Comparison of ENCODE assay signal across 7 mouse cellular contexts in genomic region chr11:55417898-55418703, GRCm38 (mm10). TPM values are rescaled to one million over a fixed set of nuclear protein-coding genes. Genes with fewer than 3 reads are reported as not detected.
DNase-seq lines count a peak whose midpoint lies in the region; ATAC-seq lines count a peak whose summit lies in the region.

No protein-coding gene starts in this region.

- H3K4me2 ChIP-seq in heart, embryonic 11.5 days: peak overlapping the region; percentile 84

- peak overlapping the region; percentile 63 for H3K4me3 ChIP-seq in heart, embryonic 11.5 days (ENCODE audit: low read depth, low read length)

- H3K9me3 ChIP-seq in heart, embryonic 11.5 days (replicated peaks; ENCODE audit: control insufficient read depth, low read length): no peaks in the 10 kb centered on the region

- peaks cover 42% of the 10 kb centered on the region for H3K4me1 ChIP-seq in heart, embryonic 11.5 days (ENCODE audit: control insufficient read depth, insufficient read depth, low read length)

- peak; percentile 91 for DNase-seq in adipocyte (ENCODE audit: low spot score)
- DNase-seq in embryo, embryonic 11 days: peak; percentile 90
- DNase-seq in kidney, postnatal 10 days: peak; percentile 74
- DNase-seq in lung, postnatal 4 days: peak; percentile 75 to 76
- peak; percentile 92 for DNase-seq in yolk sac, embryonic 10.5 days (ENCODE audit: low spot score)
- no peak for DNase-seq in layer of hippocampus, adult 9-10 months (ENCODE audit: low spot score)

- 0 out of 2 replicates have a peak, but pooled peaks cover 4% of the 10 kb centered on the region for H3K36me3 ChIP-seq in heart, embryonic 11.5 days (ENCODE audit: control insufficient read depth, insufficient read depth, low read length)

- peak overlapping the region; percentile 82 for H3K9ac ChIP-seq in heart, embryonic 11.5 days (ENCODE audit: low read depth, low read length)

- whole genome bisulfite sequencing in heart, embryonic 11.5 days (ENCODE audit: insufficient replicate concordance): 2% methylated on average over 23 of the region's 24 CpGs

- no peaks in the 10 kb centered on the region for H3K27me3 ChIP-seq in heart, embryonic 11.5 days (ENCODE audit: control insufficient read depth, insufficient read depth, low read length)

- peak; percentile 67 for ATAC-seq in heart, embryonic 11.5 days (replicated peaks; ENCODE audit: insufficient number of reproducible peaks, low FRiP score, low TSS enrichment)

- H3K27ac ChIP-seq in heart, embryonic 11.5 days (ENCODE audit: low read depth, low read length): peak overlapping the region; percentile 92

RNA-seq across cellular contexts. Expression of gene Sparc, which starts 4.9 kb away (rescaled TPM):
- 1,182 and 1,259 TPM in 2 replicates for polyA plus RNA-seq in heart, embryonic 11.5 days (2014; fragmentation: Nextera tagmentation; extraction: Ambion mirVana)

RNA-seq across cellular contexts. Expression of gene Atox1, which starts 42.9 kb away (rescaled TPM):
- polyA plus RNA-seq in heart, embryonic 11.5 days (2014; fragmentation: Nextera tagmentation; extraction: Ambion mirVana): 273 and 292 TPM in 2 replicates

RNA-seq across cellular contexts. Expression of gene G3bp1, which starts 51.4 kb away (rescaled TPM):
- 125 and 133 TPM in 2 replicates for polyA plus RNA-seq in heart, embryonic 11.5 days (2014; fragmentation: Nextera tagmentation; extraction: Ambion mirVana)
